Mouse (Mus musculus) bone marrow, adult 2 months (tissue): ENCODE results near the gene Hmg20b.

Experiments used
- CTCF ChIP-seq: fragments of 200-500 bp; IDR thresholded peaks from 2 replicates; pipeline ENCODE4 v1.5.1; 2011; ENCODE audit warnings: low read length, control low read depth; ENCODE audit not compliant: control insufficient read depth, insufficient read depth
- POLR2A ChIP-seq: fragments of 200-500 bp; IDR thresholded peaks from 2 replicates; pipeline ENCODE4 v1.6.1; 2011; ENCODE audit warnings: low read depth, mild to moderate bottlenecking, control low read depth, low read length, borderline replicate concordance; ENCODE audit not compliant: control insufficient read depth

GRCm38 (mm10) chr10:81356352-81356990 is 6.2 kb upstream of the Hmg20b start:
- TF ChIP-seq CTCF (no peak), POLR2A (peak; percentile 12; the same call in 1 of the 2 replicates)
